In the genomic region with DNA sequence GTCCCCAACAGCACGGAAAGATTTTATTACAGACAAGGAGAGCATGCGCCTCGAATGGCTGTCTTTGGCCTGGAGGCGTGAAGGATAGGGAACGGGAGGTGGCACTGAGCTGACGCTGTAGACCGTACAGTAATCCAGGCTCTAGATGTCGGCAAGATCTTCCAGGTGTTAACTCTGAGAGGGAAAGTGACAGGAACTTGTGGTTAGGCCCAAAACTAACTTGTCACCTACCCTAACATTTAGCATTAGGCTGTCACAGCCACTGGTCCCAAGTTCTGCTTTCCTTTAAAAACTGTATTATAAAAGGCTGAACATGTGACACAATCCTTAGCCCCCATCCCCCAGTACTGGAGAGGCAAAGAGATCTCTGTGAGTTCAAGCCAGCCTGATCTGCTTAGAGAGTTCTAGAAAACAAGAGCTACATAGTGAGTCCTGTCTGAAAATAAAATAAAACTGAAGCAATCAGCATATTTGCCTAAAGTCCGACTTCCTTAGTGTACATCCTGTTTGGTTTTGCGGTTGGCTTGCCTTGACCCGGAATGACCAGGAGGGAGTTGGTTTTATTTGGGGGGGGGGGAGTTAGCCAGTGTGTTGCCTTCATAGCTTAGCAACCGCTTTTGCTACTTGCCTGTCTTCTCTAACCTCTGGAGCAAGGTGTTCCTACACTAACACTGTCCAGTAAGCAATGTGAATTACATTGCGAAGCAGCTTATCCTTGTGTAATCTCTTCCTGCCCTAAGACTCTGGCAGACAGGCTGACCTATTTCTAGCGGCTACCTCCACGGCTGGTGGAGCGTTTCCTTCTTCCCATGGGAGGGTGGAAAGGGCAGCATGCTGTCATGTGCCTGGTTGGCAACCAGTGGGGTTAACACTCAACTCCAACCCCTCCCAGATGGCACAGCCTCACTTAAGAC, we compare ENCODE assay signal across 10 mouse cellular contexts.
DNase-seq lines count a peak whose midpoint lies in the region; ATAC-seq lines count a peak whose summit lies in the region.
"Had no signal": no experiment of that assay in that cellular context is flagged by ENCODE, and none has a peak within 500 bp of the region (broad histone marks: within the 10 kb centered on the region; RNA-seq: fewer than 3 reads in every experiment).

No protein-coding gene starts in this region.

- peak; percentile 59 for ATAC-seq in monocyte, adult 5-6 weeks (replicated peaks; ENCODE audit: insufficient number of reproducible peaks, low FRiP score, low TSS enrichment, poor library complexity, severe bottlenecking)
- ATAC-seq in midbrain, embryonic 15.5 days (replicated peaks): no peak

- peaks cover 18% of the 10 kb centered on the region for H3K4me1 ChIP-seq in heart, embryonic 10.5 days
- no peaks in the 10 kb centered on the region for H3K4me1 ChIP-seq in midbrain, embryonic 10.5 days
- no peaks in the 10 kb centered on the region for H3K4me1 ChIP-seq in midbrain, embryonic 15.5 days
- H3K4me1 ChIP-seq: hindbrain, embryonic 15.5 days; limb, embryonic 12.5 days had no signal

- intact Hi-C loops in heart, postnatal 14 days (cut with DNase I): loop anchor here (10.0 kb wide), 1 partner anchor 487 kb away; no protein-coding TSS in a partner anchor

- H3K9me3 ChIP-seq in heart, embryonic 10.5 days: no peaks in the 10 kb centered on the region
- no peaks in the 10 kb centered on the region for H3K9me3 ChIP-seq in midbrain, embryonic 10.5 days (replicated peaks)
- H3K9me3 ChIP-seq in midbrain, embryonic 15.5 days: no peaks in the 10 kb centered on the region
- H3K9me3 ChIP-seq: hindbrain, embryonic 15.5 days; limb, embryonic 12.5 days had no signal

- no peak overlapping the region for H3K4me3 ChIP-seq in heart, embryonic 10.5 days
- no peak overlapping the region for H3K4me3 ChIP-seq in midbrain, embryonic 10.5 days
- H3K4me3 ChIP-seq in midbrain, embryonic 15.5 days: no peak overlapping the region
- H3K4me3 ChIP-seq: hindbrain, embryonic 15.5 days; limb, embryonic 12.5 days had no signal

- no peaks in the 10 kb centered on the region for H3K27me3 ChIP-seq in heart, embryonic 10.5 days (ENCODE audit: insufficient read depth, poor library complexity, severe bottlenecking)
- H3K27me3 ChIP-seq in midbrain, embryonic 10.5 days (ENCODE audit: low read depth, poor library complexity, severe bottlenecking): no peaks in the 10 kb centered on the region
- no peaks in the 10 kb centered on the region for H3K27me3 ChIP-seq in midbrain, embryonic 15.5 days (replicated peaks)
- H3K27me3 ChIP-seq: hindbrain, embryonic 15.5 days; limb, embryonic 12.5 days had no signal

- H3K9ac ChIP-seq in midbrain, embryonic 15.5 days: no peak overlapping the region
- H3K9ac ChIP-seq: hindbrain, embryonic 15.5 days; limb, embryonic 12.5 days had no signal

- no peak overlapping the region for H3K27ac ChIP-seq in heart, embryonic 10.5 days
- H3K27ac ChIP-seq in midbrain, embryonic 10.5 days (replicated peaks): no peak overlapping the region
- H3K27ac ChIP-seq in midbrain, embryonic 15.5 days: no peak overlapping the region
- H3K27ac ChIP-seq: hindbrain, embryonic 15.5 days; limb, embryonic 12.5 days had no signal

- H3K36me3 ChIP-seq in heart, embryonic 10.5 days: no peaks in the 10 kb centered on the region
- H3K36me3 ChIP-seq in midbrain, embryonic 10.5 days: no peaks in the 10 kb centered on the region
- H3K36me3 ChIP-seq in midbrain, embryonic 15.5 days (replicated peaks): no peaks in the 10 kb centered on the region
- H3K36me3 ChIP-seq: hindbrain, embryonic 15.5 days; limb, embryonic 12.5 days had no signal

- no peak overlapping the region for H3K4me2 ChIP-seq in midbrain, embryonic 15.5 days
- H3K4me2 ChIP-seq: hindbrain, embryonic 15.5 days; limb, embryonic 12.5 days had no signal

- WGBS in heart, embryonic 10.5 days: 71% methylated on average over 16 of the region's 16 CpGs
- WGBS in midbrain, embryonic 10.5 days: 89% methylated on average over 16 of the region's 16 CpGs
- 86% methylated on average over 16 of the region's 16 CpGs for WGBS in midbrain, embryonic 15.5 days

- peak; percentile 52 for DNase-seq in heart, embryonic 10.5 days (ENCODE audit: low spot score)
- no peak for DNase-seq in heart, postnatal 14 days
- DNase-seq in brain, adult 2 months (ENCODE audit: low read depth, low spot score): peak; percentile 12
- DNase-seq in kidney, postnatal 14 days: peak; percentile 64
- no peak for DNase-seq in midbrain, embryonic 10.5 days (ENCODE audit: low spot score)
- no peak for DNase-seq in frontal cortex, adult 2 months (ENCODE audit: extremely low spot score in 1 of 2, low spot score in 1 of 2)

Comparison
In these comparisons a context has a peak if more than half of its experiments do, and no peak if none do; other contexts are left out.
1. DNase-seq: peak in heart, embryonic 10.5 days (single experiment), brain, adult 2 months (single experiment) and kidney, postnatal 14 days (single experiment); none in heart, postnatal 14 days (0 of 2), midbrain, embryonic 10.5 days (single experiment) and frontal cortex, adult 2 months (0 of 2).